Mouse (Mus musculus): ENCODE results near the gene Svs5. TPM values are rescaled to one million over a fixed set of nuclear protein-coding genes. Genes with fewer than 3 reads are reported as not detected.

Gene Svs5
- polyA plus RNA-seq, 1 experiment = not detected

DNA sequence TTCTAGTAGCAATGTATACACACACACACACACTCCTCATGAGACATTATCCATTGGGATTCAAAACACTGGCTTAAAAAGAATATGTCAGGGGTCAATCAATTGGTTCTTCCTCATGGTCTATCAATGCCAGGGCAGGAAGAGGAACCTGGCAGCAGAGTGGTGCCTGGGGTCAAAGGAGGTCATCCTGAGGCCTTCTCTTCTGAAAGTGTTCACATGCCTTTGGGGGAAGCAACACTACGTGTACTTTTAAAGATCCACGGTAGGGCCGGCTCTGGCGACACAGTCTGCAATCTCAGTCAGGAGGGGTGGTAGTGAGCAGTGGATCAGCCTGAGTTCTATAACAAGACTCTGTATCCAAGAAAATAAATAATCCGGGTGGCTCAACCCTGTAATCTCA lies 27.1 kb downstream of the Svs5 start:
- Histone ChIP-seq H3K36me3 (ENCODE audit: control insufficient read depth, insufficient read depth, low read length) (no peaks in the 10 kb centered on the region), H3K27ac (ENCODE audit: control insufficient read depth, insufficient read depth, low read length) (no peak overlapping the region), H3K27me3 (ENCODE audit: control insufficient read depth, insufficient read depth, low read length) (no peaks in the 10 kb centered on the region), H3K4me3 (ENCODE audit: control insufficient read depth, insufficient read depth, low read length) (no peak overlapping the region), H3K4me1 (replicated peaks; ENCODE audit: control insufficient read depth, insufficient read depth, low read length) (peaks cover 3% of the 10 kb centered on the region; the same call in 1 of the 2 replicates)
- DNase-seq = no peak
- WGBS = 78% methylated on average over 5 of the region's 5 CpGs
- TF ChIP-seq POLR2A (IDR thresholded peaks at IDR 0.05; ENCODE audit: control insufficient read depth, extremely low read depth, insufficient read depth, low read length, poor library complexity) (no peak), CTCF (IDR thresholded peaks at IDR 0.05; ENCODE audit: borderline replicate concordance, control insufficient read depth, extremely low read depth, insufficient read depth, low read length, poor library complexity) (no peak)

DNA sequence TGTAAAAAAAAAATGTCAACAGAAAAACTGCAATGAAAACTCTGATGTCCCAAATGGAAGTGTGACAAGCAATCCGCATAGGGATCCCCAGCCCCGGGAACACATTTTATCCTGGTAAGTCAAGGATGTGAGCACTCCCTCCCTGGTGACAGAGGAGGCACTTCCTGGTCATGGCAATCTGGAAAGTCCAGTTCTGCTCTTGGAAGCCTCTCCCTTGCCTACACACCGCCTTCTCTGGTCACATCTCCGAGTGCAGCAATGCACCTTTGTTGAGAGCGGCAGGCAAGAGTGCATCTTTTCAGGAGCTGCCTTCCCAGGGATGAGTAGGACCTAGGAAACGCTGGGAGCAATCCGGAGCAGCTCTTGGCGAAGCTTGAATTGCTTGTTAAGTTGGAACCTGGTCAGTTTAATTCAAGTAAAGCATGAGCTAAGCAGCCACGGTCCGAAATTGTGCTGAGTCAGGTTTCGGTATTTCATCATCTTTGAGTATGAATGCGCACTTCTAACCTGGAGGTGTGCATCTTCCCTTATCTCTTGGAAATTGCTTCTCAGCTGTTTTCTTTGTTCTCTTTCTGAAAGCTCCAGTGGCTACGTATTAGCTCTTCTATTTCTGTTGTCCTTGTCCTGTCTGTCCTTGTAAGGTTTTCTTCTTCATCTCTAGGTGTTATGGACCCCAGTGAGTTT lies 28.6 kb downstream of the Svs5 start:
- TF ChIP-seq CTCF (IDR thresholded peaks at IDR 0.05; ENCODE audit: borderline replicate concordance, control insufficient read depth, extremely low read depth, insufficient read depth, low read length, poor library complexity) = no peak
- TF ChIP-seq POLR2A (IDR thresholded peaks at IDR 0.05; ENCODE audit: control insufficient read depth, extremely low read depth, insufficient read depth, low read length, poor library complexity) = no peak
- 40% methylated on average over 13 of the region's 13 CpGs for WGBS
- Histone ChIP-seq H3K4me3 (ENCODE audit: control insufficient read depth, insufficient read depth, low read length) (no peak overlapping the region), H3K27me3 (ENCODE audit: control insufficient read depth, insufficient read depth, low read length) (no peaks in the 10 kb centered on the region), H3K4me1 (replicated peaks; ENCODE audit: control insufficient read depth, insufficient read depth, low read length) (peaks cover 3% of the 10 kb centered on the region; the same call in 1 of the 2 replicates), H3K36me3 (ENCODE audit: control insufficient read depth, insufficient read depth, low read length) (no peaks in the 10 kb centered on the region), H3K27ac (ENCODE audit: control insufficient read depth, insufficient read depth, low read length) (no peak overlapping the region)
- DNase-seq = no peak

DNA sequence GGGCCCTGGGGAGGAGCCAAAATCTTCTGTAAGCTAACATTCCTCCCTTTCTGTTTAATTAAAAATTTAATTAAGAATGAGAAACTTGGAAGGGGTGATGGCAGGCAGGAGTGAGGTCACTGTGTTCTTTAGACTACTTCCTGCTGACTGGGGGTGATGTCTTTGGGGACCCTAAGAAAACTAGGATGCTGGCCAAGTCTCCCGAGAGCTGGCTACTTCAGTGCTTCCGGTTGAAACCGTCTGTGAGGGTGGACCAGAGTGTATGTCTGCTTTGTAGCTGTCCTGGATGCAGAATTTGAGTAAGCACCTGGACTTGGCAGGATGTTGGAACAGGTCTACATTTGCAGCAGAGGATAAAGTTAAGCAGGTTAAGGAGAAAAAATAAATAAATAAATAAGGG lies 34.4 kb downstream of the Svs5 start:
- H3K27me3 ChIP-seq (ENCODE audit: control insufficient read depth, insufficient read depth, low read length) = no peaks in the 10 kb centered on the region
- TF ChIP-seq CTCF (IDR thresholded peaks at IDR 0.05; ENCODE audit: borderline replicate concordance, control insufficient read depth, extremely low read depth, insufficient read depth, low read length, poor library complexity) = no peak
- WGBS = 79% methylated on average over 3 of the region's 3 CpGs
- H3K4me3 ChIP-seq (ENCODE audit: control insufficient read depth, insufficient read depth, low read length) = no peak overlapping the region
- H3K27ac ChIP-seq (ENCODE audit: control insufficient read depth, insufficient read depth, low read length) = no peak overlapping the region
- no peaks in the 10 kb centered on the region for H3K4me1 ChIP-seq (replicated peaks; ENCODE audit: control insufficient read depth, insufficient read depth, low read length)
- H3K36me3 ChIP-seq (ENCODE audit: control insufficient read depth, insufficient read depth, low read length) = no peaks in the 10 kb centered on the region
- no peak for DNase-seq

DNA sequence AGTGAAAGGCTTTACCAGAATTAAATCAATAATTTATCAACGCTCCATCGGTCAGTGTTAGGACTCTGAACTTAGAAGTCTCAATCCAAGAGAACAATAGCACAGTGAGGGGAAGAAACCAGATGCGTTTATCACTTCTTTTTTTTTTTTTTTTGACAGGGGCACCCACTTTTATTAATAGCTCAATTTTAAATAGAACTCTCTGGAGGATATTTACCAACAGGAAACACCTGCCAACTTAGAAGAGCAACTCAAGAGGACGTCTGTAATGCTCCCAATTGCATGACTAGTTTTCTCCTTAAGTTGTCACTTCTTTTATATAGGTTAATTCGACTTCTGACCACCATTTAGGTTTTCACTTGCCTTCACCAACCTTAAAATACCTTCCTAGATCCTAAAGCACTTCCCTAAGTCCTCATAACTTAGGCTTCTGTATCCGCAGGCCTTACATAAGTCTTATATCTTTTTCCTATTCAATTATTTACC lies 36.1 kb downstream of the Svs5 start:
- Histone ChIP-seq H3K27me3 (ENCODE audit: control insufficient read depth, insufficient read depth, low read length) (no peaks in the 10 kb centered on the region), H3K4me3 (ENCODE audit: control insufficient read depth, insufficient read depth, low read length) (no peak overlapping the region), H3K36me3 (ENCODE audit: control insufficient read depth, insufficient read depth, low read length) (no peaks in the 10 kb centered on the region), H3K4me1 (replicated peaks; ENCODE audit: control insufficient read depth, insufficient read depth, low read length) (no peaks in the 10 kb centered on the region), H3K27ac (ENCODE audit: control insufficient read depth, insufficient read depth, low read length) (no peak overlapping the region)
- TF ChIP-seq POLR2A (IDR thresholded peaks at IDR 0.05; ENCODE audit: control insufficient read depth, extremely low read depth, insufficient read depth, low read length, poor library complexity) (no peak), CTCF (IDR thresholded peaks at IDR 0.05; ENCODE audit: borderline replicate concordance, control insufficient read depth, extremely low read depth, insufficient read depth, low read length, poor library complexity) (no peak)
- 50% methylated on average over 6 of the region's 6 CpGs for WGBS
- DNase-seq = no peak

DNA sequence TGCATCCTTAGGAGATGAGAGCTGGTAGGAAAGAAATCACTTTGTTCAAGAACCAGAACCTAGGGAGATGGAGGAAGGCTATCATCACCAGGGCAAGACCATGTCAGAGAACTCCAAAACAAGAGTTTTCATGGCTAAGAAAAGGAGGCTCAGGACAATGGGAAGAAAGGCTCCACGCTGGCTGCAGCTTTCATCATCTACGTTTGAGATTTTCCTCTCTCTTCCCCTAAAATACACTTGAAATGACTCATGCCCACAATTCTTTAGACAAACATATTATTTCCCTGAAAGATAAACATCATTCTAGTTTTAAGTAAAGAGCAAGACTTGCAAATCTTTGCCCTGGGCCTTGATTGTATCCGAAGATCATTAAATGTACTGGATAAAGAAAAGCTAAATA lies 38.8 kb downstream of the Svs5 start:
- no peak for DNase-seq
- 97% methylated on average over 3 of the region's 3 CpGs for WGBS
- no peak for TF ChIP-seq CTCF (IDR thresholded peaks at IDR 0.05; ENCODE audit: borderline replicate concordance, control insufficient read depth, extremely low read depth, insufficient read depth, low read length, poor library complexity)
- TF ChIP-seq POLR2A (IDR thresholded peaks at IDR 0.05; ENCODE audit: control insufficient read depth, extremely low read depth, insufficient read depth, low read length, poor library complexity) = no peak

DNA sequence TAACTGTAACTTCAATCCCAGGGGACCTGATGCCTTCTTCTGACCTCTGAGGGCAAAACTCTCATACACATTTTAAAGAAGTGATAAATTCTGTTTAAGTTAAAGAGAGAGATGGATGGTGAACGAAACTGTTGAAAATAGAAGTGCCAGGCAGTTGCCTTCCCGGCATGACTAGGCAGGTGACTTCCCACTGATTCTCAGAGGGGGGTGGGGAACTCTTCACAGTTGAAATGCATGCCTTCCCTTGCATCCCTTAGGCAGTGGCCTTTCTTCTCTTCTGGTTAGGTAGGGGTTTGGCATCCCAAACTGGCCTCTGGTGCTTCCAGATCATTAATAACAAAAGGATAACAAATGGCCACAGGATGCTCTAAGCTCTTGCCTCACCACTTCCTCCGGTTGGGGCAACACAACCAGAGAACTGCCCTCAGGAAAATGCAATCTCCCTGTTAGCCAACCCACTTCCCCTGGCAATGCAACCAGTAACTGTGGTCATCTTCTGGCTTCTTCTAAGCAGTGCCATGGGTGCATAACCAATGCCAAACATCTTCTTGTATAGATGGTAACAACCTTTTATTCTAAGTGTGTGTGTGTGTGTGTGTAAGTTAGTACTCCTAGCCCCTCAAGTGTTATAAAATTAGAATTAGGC lies 40.0 kb downstream of the Svs5 start:
- WGBS = 9% methylated on average over 3 of the region's 3 CpGs

More for the DNA sequence above, 38.8 kb downstream of the Svs5 start:
- H3K27me3 ChIP-seq (ENCODE audit: control insufficient read depth, insufficient read depth, low read length) = no peaks in the 10 kb centered on the region
- H3K4me3 ChIP-seq (ENCODE audit: control insufficient read depth, insufficient read depth, low read length) = no peak overlapping the region
- no peaks in the 10 kb centered on the region for H3K4me1 ChIP-seq (replicated peaks; ENCODE audit: control insufficient read depth, insufficient read depth, low read length)
- no peak overlapping the region for H3K27ac ChIP-seq (ENCODE audit: control insufficient read depth, insufficient read depth, low read length)
- H3K36me3 ChIP-seq (ENCODE audit: control insufficient read depth, insufficient read depth, low read length) = no peaks in the 10 kb centered on the region

More for the DNA sequence above, 40.0 kb downstream of the Svs5 start:
- no peak for DNase-seq
- no peaks in the 10 kb centered on the region for H3K27me3 ChIP-seq (ENCODE audit: control insufficient read depth, insufficient read depth, low read length)
- no peak for TF ChIP-seq POLR2A (IDR thresholded peaks at IDR 0.05; ENCODE audit: control insufficient read depth, extremely low read depth, insufficient read depth, low read length, poor library complexity)
- no peak for TF ChIP-seq CTCF (IDR thresholded peaks at IDR 0.05; ENCODE audit: borderline replicate concordance, control insufficient read depth, extremely low read depth, insufficient read depth, low read length, poor library complexity)
- no peak overlapping the region for H3K27ac ChIP-seq (ENCODE audit: control insufficient read depth, insufficient read depth, low read length)
- no peaks in the 10 kb centered on the region for H3K4me1 ChIP-seq (replicated peaks; ENCODE audit: control insufficient read depth, insufficient read depth, low read length)
- H3K4me3 ChIP-seq (ENCODE audit: control insufficient read depth, insufficient read depth, low read length) = no peak overlapping the region
- H3K36me3 ChIP-seq (ENCODE audit: control insufficient read depth, insufficient read depth, low read length) = no peaks in the 10 kb centered on the region
